Mouse (Mus musculus): ENCODE results near the gene Tnpo1.
A peak's percentile ranks its signal among the peaks of the same experiment; 100 is the strongest.

The Tnpo1 gene

DNA sequence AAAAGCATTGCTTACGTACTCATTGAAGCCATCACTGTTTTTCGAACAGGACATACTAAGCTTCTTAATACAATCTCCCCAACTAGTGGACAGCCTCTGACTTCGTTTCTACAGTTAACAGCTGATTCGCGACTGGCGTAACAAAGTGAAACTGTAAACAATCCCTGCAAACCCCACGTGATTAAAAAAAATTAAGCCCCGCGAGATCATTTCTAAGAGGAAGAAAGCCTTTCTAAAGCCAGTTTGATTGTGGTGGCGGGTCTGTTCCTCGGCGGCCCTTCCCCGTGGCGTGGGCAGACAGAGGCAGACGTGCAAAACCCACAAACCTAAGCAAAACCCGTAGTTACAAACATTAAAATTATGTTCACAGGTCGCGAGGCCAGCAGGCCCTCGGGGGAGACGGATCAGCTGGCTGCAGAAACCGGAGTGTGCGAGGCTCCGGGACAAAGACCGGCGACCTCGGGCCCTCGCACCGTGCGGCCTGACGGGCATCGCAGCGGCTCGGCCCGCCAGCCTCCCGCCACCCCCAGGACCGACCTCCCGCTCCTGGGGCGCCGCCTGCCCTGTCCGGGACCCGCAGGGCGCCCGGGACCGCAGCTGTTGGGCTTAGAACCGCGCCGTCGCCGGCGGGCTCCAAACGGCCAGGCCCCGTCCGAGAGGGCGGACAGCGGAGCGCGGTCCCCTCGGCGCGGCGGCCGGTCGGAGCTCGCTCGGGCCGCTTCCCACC lies 535 bp downstream of the Tnpo1 start:
- peak; percentile 44 to 61 for DNase-seq (ENCODE audit: low read depth in 1 of 2, low spot score in 2 of 2)

DNA sequence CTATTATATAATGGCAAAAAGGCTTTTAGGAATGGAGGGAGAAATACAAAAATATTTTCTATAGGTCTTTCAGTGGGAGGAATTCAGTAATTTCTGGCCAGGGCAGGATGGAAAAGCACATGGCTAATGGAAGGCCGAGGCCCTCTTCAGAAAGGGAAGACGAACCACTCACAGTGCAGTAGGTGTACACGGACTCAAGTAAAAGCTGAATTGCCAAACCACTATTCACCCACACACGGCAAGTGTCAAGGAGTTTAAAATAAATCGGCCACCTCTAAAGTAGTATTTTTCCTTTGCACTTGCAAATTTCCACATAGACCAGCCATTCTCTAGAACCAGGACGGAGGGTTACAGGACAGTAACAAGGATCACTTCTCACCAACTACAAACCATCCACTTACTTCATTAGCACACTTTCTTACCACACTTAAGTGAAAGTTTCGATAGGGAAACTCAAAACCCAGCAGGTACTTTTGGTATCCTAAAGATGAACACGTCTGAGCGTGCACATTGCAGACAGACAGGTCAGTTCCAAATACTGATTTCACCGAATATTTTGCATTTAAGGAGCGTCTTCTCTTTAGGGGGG lies 1.2 kb downstream of the Tnpo1 start:
- no peak for DNase-seq (ENCODE audit: low read depth in 1 of 2, low spot score in 2 of 2)

DNA sequence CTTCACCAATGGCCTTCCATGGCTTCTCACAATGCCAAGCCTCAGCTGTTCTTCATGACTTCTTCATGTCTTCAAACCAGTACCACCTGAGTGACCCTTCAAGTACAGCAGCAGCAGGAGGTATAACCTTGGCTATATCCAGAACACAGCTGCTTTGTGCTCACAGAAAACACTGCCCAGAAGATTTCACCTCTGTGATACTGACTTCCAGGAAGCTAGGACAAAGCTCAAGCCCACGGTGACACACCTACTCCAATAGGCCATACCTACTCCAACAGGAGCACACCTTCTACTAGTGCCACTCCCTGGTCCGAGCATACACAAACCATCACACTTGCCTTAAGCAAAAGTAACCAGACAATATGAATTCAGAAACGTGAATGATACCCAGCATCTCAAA lies 3.4 kb downstream of the Tnpo1 start:
- DNase-seq (ENCODE audit: low read depth in 1 of 2, low spot score in 2 of 2): no peak

- DNase-seq (ENCODE audit: low read depth in 1 of 2, low spot score in 2 of 2): no peak
These were observed 4.9 kb downstream of the Tnpo1 start for GRCm38 (mm10) chr13:98921276-98921675.

DNA sequence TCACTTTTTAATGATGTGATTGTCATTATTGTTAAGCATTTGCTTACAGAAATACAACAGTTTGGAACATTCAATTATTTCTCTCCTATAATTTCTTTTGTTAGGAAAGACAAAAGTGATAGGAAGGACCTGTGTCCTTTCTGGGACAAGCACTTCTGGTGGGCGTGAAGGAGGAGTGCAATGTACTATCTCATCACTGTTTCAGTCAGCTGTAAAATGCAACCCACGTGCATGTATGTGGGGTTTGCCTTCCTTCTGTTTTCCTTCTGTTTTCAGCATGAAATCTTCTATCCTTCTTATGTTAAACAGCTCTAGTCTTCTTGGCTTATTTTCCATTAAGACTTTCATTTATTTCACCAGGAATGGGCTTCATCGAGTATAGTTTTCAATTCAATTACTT lies 5.9 kb downstream of the Tnpo1 start:
- DNase-seq (ENCODE audit: low read depth in 1 of 2, low spot score in 2 of 2): no peak

- DNase-seq (ENCODE audit: low read depth in 1 of 2, low spot score in 2 of 2): no peak
These were observed 6.5 kb downstream of the Tnpo1 start for GRCm38 (mm10) chr13:98919695-98920094.

DNA sequence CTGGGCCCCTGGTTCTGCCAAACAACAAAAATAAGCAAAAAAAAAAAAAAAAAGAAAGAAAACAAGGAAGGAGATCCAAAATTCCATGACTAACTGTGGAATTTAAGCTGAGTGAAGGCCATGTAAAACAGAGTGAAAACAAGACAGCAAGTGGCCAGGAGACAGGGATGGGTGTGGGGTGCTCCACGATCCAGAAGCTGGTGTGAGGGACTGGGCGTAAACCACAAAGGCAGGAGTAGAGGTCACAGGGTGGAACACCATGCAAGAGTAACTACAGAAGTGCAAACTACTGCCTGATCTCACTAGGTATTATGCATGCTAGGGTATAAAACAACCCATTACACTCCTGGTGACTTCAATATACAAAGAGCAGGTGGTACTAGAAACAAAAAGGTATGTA lies 8.3 kb downstream of the Tnpo1 start:
- no peak for DNase-seq (ENCODE audit: low read depth in 1 of 2, low spot score in 2 of 2)

DNA sequence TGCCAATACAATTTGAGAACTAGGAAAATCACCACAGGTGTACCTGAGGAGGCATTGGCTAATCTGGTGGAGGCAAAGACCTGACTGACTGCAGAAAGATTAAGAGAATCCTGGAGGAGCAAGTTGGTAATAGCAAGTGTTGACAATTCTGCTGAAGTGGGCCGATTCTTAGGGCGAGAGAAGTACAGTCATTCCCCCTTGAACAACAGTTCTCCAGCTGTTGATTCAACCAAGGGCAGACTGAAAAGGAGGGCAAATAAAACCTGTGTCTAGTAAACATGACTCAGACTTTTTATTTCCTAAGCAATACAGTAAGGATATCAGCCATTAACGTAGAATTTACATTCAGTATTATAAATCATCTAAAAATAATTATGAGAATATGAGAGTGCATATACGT lies 10.6 kb downstream of the Tnpo1 start:
- DNase-seq (ENCODE audit: low read depth in 1 of 2, low spot score in 2 of 2): no peak

DNA sequence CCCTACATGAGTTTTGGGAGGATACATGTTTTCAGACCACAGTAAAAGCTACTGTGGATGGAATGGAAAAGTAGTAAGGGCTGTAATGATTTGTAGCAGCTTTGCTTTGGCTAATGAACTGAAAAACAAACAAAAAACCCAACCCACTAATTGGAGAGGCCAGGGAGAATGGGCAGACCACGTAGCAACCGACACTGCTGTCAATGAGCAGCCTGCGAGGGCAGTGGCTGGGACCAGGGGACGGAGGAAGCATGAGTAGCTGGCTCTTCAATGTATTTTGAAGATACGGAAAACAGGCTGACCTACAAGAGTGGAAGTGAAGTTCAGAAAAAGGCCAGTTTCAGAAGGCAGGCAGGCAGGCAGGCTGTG lies 11.4 kb downstream of the Tnpo1 start:
- DNase-seq (ENCODE audit: low read depth in 1 of 2, low spot score in 2 of 2): no peak

DNA sequence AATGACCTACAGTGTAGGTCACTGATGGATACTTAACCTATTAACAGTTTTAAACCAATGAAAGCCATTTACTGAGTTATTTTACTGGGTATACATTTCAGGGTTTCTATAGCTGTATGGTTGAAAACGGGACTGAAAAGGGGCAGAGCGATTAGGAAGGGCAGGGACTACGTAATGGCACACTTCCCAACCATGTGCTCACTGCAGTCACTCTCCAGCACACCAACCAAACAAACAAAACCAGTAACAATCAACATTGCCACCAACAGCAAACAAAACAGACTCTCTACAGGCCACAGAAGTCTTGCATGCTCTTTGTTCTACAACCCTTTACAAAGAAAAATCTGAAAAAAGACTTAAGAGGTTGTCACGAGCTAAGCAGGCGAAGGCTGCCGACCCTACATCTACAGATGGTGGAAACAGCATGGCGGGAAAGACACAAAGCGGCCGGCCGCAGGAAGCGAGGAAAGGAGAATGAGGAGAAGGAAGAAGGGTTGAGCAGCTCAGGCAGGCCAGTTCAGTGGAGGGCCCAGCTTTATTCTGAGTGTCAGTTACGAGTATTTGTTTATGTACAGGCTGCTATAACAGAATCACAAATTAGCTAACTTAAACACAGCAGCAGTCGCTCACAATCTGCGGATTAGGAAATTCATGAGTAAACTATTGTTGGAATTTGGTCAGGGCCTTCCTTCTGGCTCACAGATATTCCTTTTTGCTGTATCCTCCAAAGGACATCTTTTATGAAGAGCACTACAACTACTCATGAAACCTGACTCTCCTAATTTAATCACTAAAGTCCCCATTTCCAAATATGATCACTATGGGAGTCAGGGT lies 12.0 kb downstream of the Tnpo1 start:
- no peak for DNase-seq (ENCODE audit: low read depth in 1 of 2, low spot score in 2 of 2)

- DNase-seq (ENCODE audit: low read depth in 1 of 2, low spot score in 2 of 2): no peak
These were observed 13.0 kb downstream of the Tnpo1 start for GRCm38 (mm10) chr13:98913196-98913595.

- DNase-seq (ENCODE audit: low read depth in 1 of 2, low spot score in 2 of 2): peak in 1 of 2 experiments; percentile 24
These were observed 13.6 kb downstream of the Tnpo1 start for GRCm38 (mm10) chr13:98912602-98913001.

DNA sequence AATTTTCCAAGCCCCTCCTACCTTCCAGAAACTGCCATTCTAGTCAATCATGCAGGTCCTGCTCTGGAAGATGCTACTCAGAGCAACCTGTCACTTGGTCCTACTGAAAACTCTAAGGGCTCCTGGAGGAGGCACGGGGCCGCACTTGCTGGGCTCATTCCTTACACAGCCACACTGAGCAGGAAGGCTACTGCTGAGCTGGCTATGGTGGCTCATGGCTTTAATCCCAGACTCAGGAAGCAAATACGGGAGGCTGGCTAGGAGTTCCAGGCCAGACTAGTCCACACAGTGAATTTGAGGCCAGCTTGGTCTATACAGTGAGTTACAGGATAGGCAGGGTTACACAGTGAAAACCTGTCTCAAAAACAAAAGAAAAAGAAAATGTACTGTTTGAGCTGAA lies 15.4 kb downstream of the Tnpo1 start:
- DNase-seq (ENCODE audit: low read depth in 1 of 2, low spot score in 2 of 2): no peak

- DNase-seq (ENCODE audit: low read depth in 1 of 2, low spot score in 2 of 2): no peak
These were observed 21.6 kb downstream of the Tnpo1 start for GRCm38 (mm10) chr13:98904608-98905007.

GRCm38 (mm10) chr13:98902366-98903025 lies 23.7 kb downstream of the Tnpo1 start:
- DNase-seq (ENCODE audit: low read depth in 1 of 2, low spot score in 2 of 2): no peak

DNA sequence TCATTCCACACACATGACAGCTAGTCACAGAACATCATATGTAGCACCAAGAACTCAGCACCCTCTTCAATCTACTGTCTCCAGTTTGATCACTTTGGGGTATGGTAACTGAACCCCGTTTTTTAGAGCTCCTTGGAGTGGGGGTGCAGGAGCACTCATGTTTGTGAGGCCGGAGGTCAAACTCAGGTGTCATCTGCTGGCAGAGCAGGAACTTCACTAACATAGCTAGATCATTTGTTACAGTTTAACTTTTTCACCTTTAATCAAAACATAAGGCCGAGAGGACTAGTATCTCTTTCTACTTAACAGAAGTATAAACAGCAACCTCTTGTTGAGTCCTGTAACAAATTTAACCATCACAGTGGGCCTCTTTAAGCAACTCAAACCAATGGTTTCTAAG lies 26.6 kb downstream of the Tnpo1 start:
- no peak for DNase-seq (ENCODE audit: low read depth in 1 of 2, low spot score in 2 of 2)

- no peak for DNase-seq (ENCODE audit: low read depth in 1 of 2, low spot score in 2 of 2)
These were observed 28.6 kb downstream of the Tnpo1 start for GRCm38 (mm10) chr13:98897577-98897976.

DNA sequence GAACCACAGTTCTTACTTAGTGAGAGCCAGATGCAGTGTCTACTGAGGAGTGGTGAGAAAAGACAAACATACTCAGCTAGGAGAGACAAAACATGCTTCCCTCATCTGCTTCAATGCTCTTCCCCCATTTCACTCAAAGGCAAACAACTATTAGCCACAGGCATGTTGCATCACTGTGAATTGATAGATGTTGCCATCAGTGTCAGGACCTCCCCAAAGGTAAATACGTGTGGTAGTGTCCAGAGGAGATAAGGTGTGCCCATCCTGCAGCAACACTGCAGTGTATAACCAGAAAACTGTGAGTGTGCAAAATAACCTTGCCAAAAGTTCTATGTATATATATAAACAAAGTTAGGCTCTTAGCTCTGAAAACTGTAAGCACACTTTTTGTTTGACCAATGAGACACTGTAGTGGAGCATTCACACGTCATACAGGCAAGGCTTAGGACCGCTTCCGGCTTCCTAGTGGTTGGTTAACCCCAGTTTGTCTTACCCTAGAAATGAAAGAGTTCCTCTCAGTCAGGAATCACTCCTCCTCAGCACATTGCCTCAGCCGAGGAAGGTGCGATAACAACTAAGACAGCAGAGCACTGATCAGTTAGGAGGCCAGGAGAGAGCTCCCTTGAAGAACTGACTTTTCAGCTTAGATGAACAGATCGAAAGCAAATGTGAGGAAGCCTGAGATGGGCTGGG lies 29.6 kb downstream of the Tnpo1 start:
- no peak for DNase-seq (ENCODE audit: low read depth in 1 of 2, low spot score in 2 of 2)

DNA sequence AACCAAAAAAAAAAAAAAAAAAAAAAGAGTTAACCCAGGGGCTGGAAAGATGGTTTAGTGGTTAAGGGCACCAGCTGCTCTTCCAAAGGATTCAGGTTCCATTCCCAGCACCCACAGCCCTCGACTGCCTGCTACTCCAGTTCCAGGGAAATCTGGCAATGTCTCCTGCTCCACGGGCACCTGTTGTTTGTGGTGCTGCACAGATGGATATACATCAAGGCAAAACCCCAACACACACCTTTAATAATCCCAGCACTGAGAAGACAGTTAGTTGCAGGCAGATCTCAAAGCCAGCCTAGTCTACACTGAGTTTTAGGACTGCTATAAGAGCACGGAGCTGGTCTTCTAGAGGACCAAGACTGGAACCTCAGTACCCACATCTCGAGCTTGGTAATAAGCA lies 30.2 kb downstream of the Tnpo1 start:
- DNase-seq (ENCODE audit: low read depth in 1 of 2, low spot score in 2 of 2): no peak

GRCm38 (mm10) chr13:98894900-98895299 lies 31.3 kb downstream of the Tnpo1 start:
- no peak for DNase-seq (ENCODE audit: low read depth in 1 of 2, low spot score in 2 of 2)

DNA sequence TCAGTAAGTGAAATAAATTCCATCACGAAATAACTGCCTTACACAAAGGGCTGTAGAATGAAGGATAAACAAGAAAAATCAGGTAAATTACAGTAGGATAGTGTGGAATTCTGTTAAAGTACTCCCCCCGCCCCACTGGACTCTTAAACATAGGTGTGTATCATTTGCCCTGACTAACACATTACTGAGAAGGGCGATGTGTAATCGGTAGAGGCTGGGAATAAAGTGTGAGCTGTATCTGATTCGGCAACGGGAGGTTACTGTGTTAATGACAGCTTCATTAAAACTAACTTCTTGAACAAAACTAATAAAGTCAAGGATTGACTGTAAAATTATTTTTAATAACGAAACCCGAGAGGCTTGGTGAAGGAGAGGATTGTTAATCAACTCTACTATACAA lies 34.7 kb downstream of the Tnpo1 start:
- no peak for DNase-seq (ENCODE audit: low read depth in 1 of 2, low spot score in 2 of 2)

All from monocyte, adult 2 months (primary cell).